Mouse (Mus musculus): Measurements from ENCODE around the gene Dnajc12. TPM values are rescaled to one million over a fixed set of nuclear protein-coding genes. Genes with fewer than 3 reads are reported as not detected.

Dnajc12 gene
- polyA plus RNA-seq, 1 experiment from 2014 or later, result 9.8 TPM

Other genes with a start within 250 kb of the Dnajc12 start
- 0.10 and 0.15 TPM in 2 replicates for gene Mypn, start 178.5 kb upstream of the Dnajc12 start, polyA plus RNA-seq (2014; fragmentation: Nextera tagmentation; extraction: Ambion mirVana)
- 36.6 and 37.7 TPM in 2 replicates for gene Herc4, start 138.6 kb upstream of the Dnajc12 start, polyA plus RNA-seq (2014; fragmentation: Nextera tagmentation; extraction: Ambion mirVana)
- gene Sirt1, start 739 bp upstream of the Dnajc12 start, polyA plus RNA-seq (2014; fragmentation: Nextera tagmentation; extraction: Ambion mirVana), result 5.6 and 6.2 TPM in 2 replicates
- gene Gm7075, start 39.3 kb downstream of the Dnajc12 start, polyA plus RNA-seq (2014; fragmentation: Nextera tagmentation; extraction: Ambion mirVana), result not detected in 2 replicates
- gene Ctnna3, start 47.7 kb downstream of the Dnajc12 start, polyA plus RNA-seq (2014; fragmentation: Nextera tagmentation; extraction: Ambion mirVana), result 0.41 and 0.61 TPM in 2 replicates